Mouse (Mus musculus): ENCODE measurements at regions not wholly inside any gene's neighbourhood (a gene's known extent, or its start where the extent isn't known, plus 50 kb on each side); places are given as distances from the start of the nearest gene placed in this dataset.

DNA sequence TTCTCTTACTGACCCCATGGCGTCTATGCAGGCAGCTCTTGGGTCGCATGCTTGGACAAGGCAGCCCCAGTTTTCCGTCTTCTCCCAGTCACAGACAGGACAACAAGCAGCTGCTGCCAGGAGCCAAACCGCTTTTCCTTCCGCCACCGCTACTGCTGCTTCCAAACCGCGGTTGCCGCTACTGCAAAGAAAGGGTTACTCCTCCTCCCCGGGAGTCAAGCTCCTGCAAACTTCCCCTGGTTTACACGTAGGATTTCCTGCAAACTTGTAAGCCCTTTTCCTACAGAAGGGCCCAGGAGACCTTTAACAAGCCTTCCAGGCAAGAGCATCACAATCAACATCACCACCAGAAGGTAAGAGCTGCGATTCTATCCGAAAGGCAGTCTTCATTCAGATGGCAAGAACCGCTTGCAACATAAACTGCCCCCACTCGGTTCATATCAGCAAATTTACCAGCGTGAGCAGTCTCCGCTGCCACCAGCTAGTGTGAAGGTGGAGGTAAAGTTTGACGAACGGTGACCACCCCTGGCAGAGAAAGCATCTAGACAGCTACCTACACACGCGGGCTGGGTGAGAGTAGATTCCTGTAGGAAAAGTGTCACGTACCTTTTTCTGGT is 2071.6 kb upstream of the Tenm3 start:
- ATAC-seq (no peak), DNase-seq (peak; percentile 11)
- peaks cover 21% of the 10 kb centered on the region for H3K27me3 ChIP-seq (ENCODE audit: insufficient read depth, low read length)
- peak overlapping the region; percentile 38 for H3K4me2 ChIP-seq (ENCODE audit: low read depth, low read length)
- H3K27ac ChIP-seq (ENCODE audit: low read depth) = no peak overlapping the region
- no peak overlapping the region for H3K4me3 ChIP-seq (ENCODE audit: low read depth, low read length)
- H3K36me3 ChIP-seq (replicated peaks; ENCODE audit: insufficient read depth, low read length) = no peaks in the 10 kb centered on the region
- TF ChIP-seq EP300 (IDR thresholded peaks at IDR 0.05; ENCODE audit: low read depth) (no peak), CTCF (IDR thresholded peaks at IDR 0.05; ENCODE audit: low read depth) (no peak)
- H3K9ac ChIP-seq (replicated peaks) = no peak overlapping the region
- H3K9me3 ChIP-seq (ENCODE audit: low read length) = no peaks in the 10 kb centered on the region
- no peaks in the 10 kb centered on the region for H3K4me1 ChIP-seq (ENCODE audit: insufficient read depth)
- 2% methylated on average over 22 of the region's 22 CpGs for WGBS (ENCODE audit: insufficient replicate concordance)

- WGBS (ENCODE audit: insufficient replicate concordance) = 16% methylated on average over 7 of the region's 7 CpGs
- Histone ChIP-seq H3K4me1 (ENCODE audit: insufficient read depth) (no peaks in the 10 kb centered on the region), H3K9ac (replicated peaks) (no peak overlapping the region), H3K4me2 (ENCODE audit: low read depth, low read length) (no peak overlapping the region), H3K36me3 (replicated peaks; ENCODE audit: insufficient read depth, low read length) (no peaks in the 10 kb centered on the region), H3K9me3 (ENCODE audit: low read length) (no peaks in the 10 kb centered on the region), H3K27me3 (ENCODE audit: insufficient read depth, low read length) (peaks cover 21% of the 10 kb centered on the region), H3K4me3 (ENCODE audit: low read depth, low read length) (no peak overlapping the region), H3K27ac (ENCODE audit: low read depth) (no peak overlapping the region)
- ATAC-seq (no peak), DNase-seq (no peak)
- no peak for TF ChIP-seq EP300 (IDR thresholded peaks at IDR 0.05; ENCODE audit: low read depth)
- no peak for TF ChIP-seq CTCF (IDR thresholded peaks at IDR 0.05; ENCODE audit: low read depth)
Measured at GRCm38 (mm10) chr8:50914615-50915014, 2070.9 kb upstream of the Tenm3 start.

- H3K27ac ChIP-seq (ENCODE audit: low read depth) = no peak overlapping the region
Measured at GRCm38 (mm10) chr8:50878198-50878597, 2034.4 kb upstream of the Tenm3 start.

More at GRCm38 (mm10) chr8:50878198-50878597, 2034.4 kb upstream of the Tenm3 start:
- Histone ChIP-seq H3K4me1 (ENCODE audit: insufficient read depth) (no peaks in the 10 kb centered on the region), H3K9me3 (ENCODE audit: low read length) (no peaks in the 10 kb centered on the region), H3K4me2 (ENCODE audit: low read depth, low read length) (no peak overlapping the region), H3K9ac (replicated peaks) (no peak overlapping the region), H3K36me3 (replicated peaks; ENCODE audit: insufficient read depth, low read length) (no peaks in the 10 kb centered on the region), H3K27me3 (ENCODE audit: insufficient read depth, low read length) (no peaks in the 10 kb centered on the region), H3K4me3 (ENCODE audit: low read depth, low read length) (no peak overlapping the region)
- TF ChIP-seq EP300 (IDR thresholded peaks at IDR 0.05; ENCODE audit: low read depth) = no peak
- no peak for TF ChIP-seq CTCF (IDR thresholded peaks at IDR 0.05; ENCODE audit: low read depth)
- ATAC-seq (no peak), DNase-seq (no peak)
- WGBS (ENCODE audit: insufficient replicate concordance) = 81% methylated on average over 5 of the region's 5 CpGs
